Mouse (Mus musculus) testis, adult 2 months (tissue): Measurements from ENCODE around the gene Dusp15. TPM values are rescaled to one million over a fixed set of nuclear protein-coding genes. Genes with fewer than 3 reads are reported as not detected.

Experiments
- H3K27ac ChIP-seq: fragments of 200-500 bp; 2 replicates; pipeline ENCODE4 v1.5.1; 2012; ENCODE audit warnings: low read depth, low read length; ENCODE audit not compliant: control insufficient read depth, insufficient read depth
- H3K27me3 ChIP-seq: fragments of 200-500 bp; 2 replicates; pipeline ENCODE4 v1.6.1; 2012; ENCODE audit warnings: mild to moderate bottlenecking, low read length, moderate library complexity; ENCODE audit not compliant: control insufficient read depth, insufficient read depth
- H3K36me3 ChIP-seq: fragments of 200-500 bp; 2 replicates; pipeline ENCODE4 v1.6.1; 2012; ENCODE audit warnings: mild to moderate bottlenecking, low read length; ENCODE audit not compliant: control insufficient read depth, insufficient read depth
- H3K4me1 ChIP-seq: fragments of 200-500 bp; 2 replicates; pipeline ENCODE4 v1.6.1; 2012; ENCODE audit warnings: low read length; ENCODE audit not compliant: control insufficient read depth, insufficient read depth
- H3K4me3 ChIP-seq: fragments of 200-500 bp; 2 replicates; pipeline ENCODE4 v1.5.1; 2012; ENCODE audit warnings: low read depth, mild to moderate bottlenecking, low read length, moderate library complexity, mixed read lengths; ENCODE audit not compliant: control insufficient read depth
- CTCF ChIP-seq: fragments of 200-500 bp; IDR thresholded peaks from 2 replicates; pipeline ENCODE4 v1.5.1; 2012; ENCODE audit warnings: low read depth, mild to moderate bottlenecking, inconsistent platforms, low read length, moderate library complexity; ENCODE audit not compliant: control insufficient read depth, insufficient read depth, insufficient replicate concordance
- POLR2A ChIP-seq: fragments of 200-500 bp; IDR thresholded peaks from 2 replicates; pipeline ENCODE4 v1.6.1; 2012; ENCODE audit warnings: low read depth, mild to moderate bottlenecking, inconsistent platforms, low read length, moderate library complexity; ENCODE audit not compliant: control insufficient read depth
- polyA plus RNA-seq: library from polyadenylated mRNA; depleted of rRNA; stranded (reverse); fragments of >200 nt; gene quantifications from 2 replicates; pipeline ENCODE4 v1.2.3, GENCODE M21; 2012

The Dusp15 gene
- polyA plus RNA-seq, 1 experiment: 151 TPM

GRCm38 (mm10) chr2:152911432-152911831 is 40.1 kb downstream of the Dusp15 start:
- Histone ChIP-seq H3K36me3 (no peaks in the 10 kb centered on the region), H3K27me3 (no peaks in the 10 kb centered on the region), H3K4me1 (peaks cover 16% of the 10 kb centered on the region), H3K27ac (no peak overlapping the region), H3K4me3 (no peak overlapping the region)
- no peak for TF ChIP-seq CTCF
- no peak for TF ChIP-seq POLR2A

- Histone ChIP-seq H3K4me3 (no peak within 1 kb of the TSS), H3K36me3 (no peaks in the 10 kb centered on the region), H3K27ac (no peak within 1 kb of the TSS), H3K27me3 (no peaks in the 10 kb centered on the region), H3K4me1 (peaks cover 16% of the 10 kb centered on the region)
- TF ChIP-seq POLR2A (no peak), CTCF (no peak)
These were observed 40.5 kb downstream of the Dusp15 start, which contains the start of gene Mylk2 for GRCm38 (mm10) chr2:152911031-152911430. Gene Mylk2 (plus strand): TSS chr2:152911352.

DNA sequence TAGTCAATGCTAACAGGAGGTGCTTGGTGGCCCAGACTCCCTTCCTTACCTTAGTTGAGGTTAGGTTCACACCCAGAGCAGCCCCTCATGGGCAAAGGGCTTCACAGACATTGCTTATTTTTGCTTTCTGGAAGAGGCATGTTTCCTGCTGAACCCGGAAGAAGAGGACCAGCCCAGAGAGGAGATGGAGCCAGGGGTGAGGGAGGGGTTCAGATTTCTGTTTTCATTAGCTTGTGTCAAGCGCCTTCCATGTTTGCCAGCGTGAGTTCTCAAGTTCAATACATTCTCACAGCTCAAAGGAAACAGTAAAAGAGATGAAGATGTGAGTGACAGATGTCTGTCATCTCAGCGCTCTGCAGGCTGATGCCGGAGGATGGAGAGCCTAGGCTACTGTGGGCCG is 41.6 kb downstream of the Dusp15 start:
- no peaks in the 10 kb centered on the region for H3K36me3 ChIP-seq
- TF ChIP-seq POLR2A (no peak), CTCF (no peak)
- no peak overlapping the region for H3K4me3 ChIP-seq
- H3K27ac ChIP-seq: no peak overlapping the region
- peaks cover 15% of the 10 kb centered on the region for H3K4me1 ChIP-seq
- H3K27me3 ChIP-seq: no peaks in the 10 kb centered on the region

DNA sequence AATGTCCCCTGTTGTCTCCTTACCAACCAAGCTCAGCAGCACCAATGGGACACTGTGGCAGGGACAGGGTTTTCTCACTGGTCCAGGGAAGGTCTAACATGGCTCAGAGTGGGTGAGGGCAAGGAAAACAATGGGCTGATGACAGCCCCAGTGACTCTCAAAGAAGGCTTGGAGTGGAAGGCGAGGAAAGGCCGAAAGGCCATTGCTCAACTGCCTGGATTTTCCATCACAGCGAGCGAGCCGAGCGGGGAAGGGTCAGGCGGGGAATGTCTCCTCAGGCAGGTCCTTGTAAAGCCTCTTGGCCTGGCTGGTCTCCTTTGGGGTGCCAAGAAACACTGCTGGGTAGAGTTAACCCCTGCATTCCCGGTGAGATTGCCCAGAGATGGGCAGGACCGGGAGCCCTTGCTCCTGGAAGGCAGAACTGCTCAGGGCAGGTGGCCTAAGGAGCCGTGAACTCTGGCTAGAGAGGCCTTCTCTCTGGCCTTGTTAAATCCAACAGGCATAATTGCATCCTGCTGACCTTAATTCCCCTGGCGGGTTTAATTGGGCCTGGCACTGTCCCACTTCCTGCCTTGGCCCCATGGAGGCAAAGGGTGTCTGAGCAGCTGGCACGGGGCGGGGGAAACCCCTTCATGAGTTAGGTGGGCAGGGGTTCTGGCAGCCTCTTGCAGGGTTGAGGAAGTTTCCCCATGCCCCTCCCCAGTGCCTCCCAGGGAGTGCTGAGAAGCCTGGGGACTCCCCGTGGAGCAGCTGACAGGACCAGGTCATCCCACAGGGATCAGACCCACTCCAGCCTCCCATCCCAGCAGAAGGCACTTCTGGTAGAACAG is 44.2 kb downstream of the Dusp15 start:
- Histone ChIP-seq H3K4me1 (peaks cover 6% of the 10 kb centered on the region), H3K36me3 (no peaks in the 10 kb centered on the region), H3K4me3 (no peak overlapping the region), H3K27ac (no peak overlapping the region), H3K27me3 (no peaks in the 10 kb centered on the region)
- TF ChIP-seq CTCF (no peak), POLR2A (no peak)

GRCm38 (mm10) chr2:152906274-152907037 is 45.0 kb downstream of the Dusp15 start:
- H3K4me1 ChIP-seq: peaks cover 3% of the 10 kb centered on the region
- H3K27ac ChIP-seq: no peak overlapping the region
- H3K4me3 ChIP-seq: no peak overlapping the region
- H3K36me3 ChIP-seq: no peaks in the 10 kb centered on the region
- TF ChIP-seq POLR2A (no peak), CTCF (no peak)
- no peaks in the 10 kb centered on the region for H3K27me3 ChIP-seq

DNA sequence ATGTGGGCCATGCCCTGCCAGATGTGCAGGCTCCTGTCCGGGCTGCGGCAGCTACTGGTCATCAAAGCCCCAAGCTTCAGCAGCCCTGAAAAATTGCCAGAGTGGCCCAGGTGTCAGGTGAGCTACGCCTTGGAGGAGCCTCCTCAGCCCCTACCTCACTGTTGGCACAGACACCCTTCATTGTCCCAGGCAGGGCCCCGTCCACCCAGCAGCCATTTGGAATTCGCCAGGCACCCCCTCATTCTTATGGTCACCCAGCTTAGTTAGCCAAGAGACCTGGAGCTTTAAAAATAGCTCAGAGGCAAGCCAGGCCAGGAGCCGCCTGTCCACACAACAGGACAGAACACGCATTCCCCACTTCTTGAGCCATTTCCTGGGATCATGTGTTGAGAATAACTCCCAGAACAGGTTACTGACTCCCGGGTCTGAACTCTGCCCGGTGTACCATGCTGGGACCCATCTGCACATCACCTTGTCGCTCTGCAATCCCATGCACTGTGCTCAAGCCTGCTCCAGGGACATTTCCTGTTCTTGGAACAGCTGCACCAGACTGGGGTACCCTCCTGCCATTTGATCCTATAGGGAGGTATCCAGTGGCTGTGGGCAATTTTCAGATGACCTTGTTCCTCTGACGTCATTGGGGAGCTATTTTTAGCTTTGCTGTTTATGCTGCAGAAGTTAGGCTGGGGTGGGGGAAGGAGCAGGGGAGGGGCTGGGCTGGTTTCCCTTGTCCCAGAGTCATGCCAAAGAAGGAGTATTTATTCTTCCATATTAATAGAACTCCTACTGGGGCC is 46.3 kb downstream of the Dusp15 start:
- Histone ChIP-seq H3K36me3 (no peaks in the 10 kb centered on the region), H3K4me1 (no peaks in the 10 kb centered on the region; the same call in 1 of the 2 replicates), H3K27me3 (no peaks in the 10 kb centered on the region), H3K4me3 (no peak overlapping the region), H3K27ac (no peak overlapping the region)
- TF ChIP-seq CTCF (no peak), POLR2A (no peak)

GRCm38 (mm10) chr2:152904127-152904643 is 47.3 kb downstream of the Dusp15 start:
- TF ChIP-seq POLR2A (no peak), CTCF (no peak)

More at GRCm38 (mm10) chr2:152904127-152904643, 47.3 kb downstream of the Dusp15 start:
- Histone ChIP-seq H3K27ac (no peak overlapping the region), H3K36me3 (no peaks in the 10 kb centered on the region), H3K4me1 (no peaks in the 10 kb centered on the region; the same call in 1 of the 2 replicates), H3K4me3 (no peak overlapping the region), H3K27me3 (no peaks in the 10 kb centered on the region)
